Mouse (Mus musculus): Measurements from ENCODE around the gene Pi4k2b.

- TF ChIP-seq GATA1 (IDR thresholded peaks at IDR 0.05; ENCODE audit: borderline replicate concordance, low read length) (no peak), FLI1 (IDR thresholded peaks at IDR 0.05; ENCODE audit: low read length) (no peak)
Measured at GRCm38 (mm10) chr5:52783251-52783620, 41.9 kb downstream of the Pi4k2b start.

Data from megakaryocyte, embryonic 14.5 days (primary cell).